Mouse (Mus musculus): ENCODE data around the gene Fbln1. TPM values are rescaled to one million over a fixed set of nuclear protein-coding genes. Genes with fewer than 3 reads are reported as not detected.
A peak's percentile ranks its signal among the peaks of the same experiment; 100 is the strongest.

The Fbln1 gene
- polyA plus RNA-seq, 1 experiment = 32.4 TPM

DNA sequence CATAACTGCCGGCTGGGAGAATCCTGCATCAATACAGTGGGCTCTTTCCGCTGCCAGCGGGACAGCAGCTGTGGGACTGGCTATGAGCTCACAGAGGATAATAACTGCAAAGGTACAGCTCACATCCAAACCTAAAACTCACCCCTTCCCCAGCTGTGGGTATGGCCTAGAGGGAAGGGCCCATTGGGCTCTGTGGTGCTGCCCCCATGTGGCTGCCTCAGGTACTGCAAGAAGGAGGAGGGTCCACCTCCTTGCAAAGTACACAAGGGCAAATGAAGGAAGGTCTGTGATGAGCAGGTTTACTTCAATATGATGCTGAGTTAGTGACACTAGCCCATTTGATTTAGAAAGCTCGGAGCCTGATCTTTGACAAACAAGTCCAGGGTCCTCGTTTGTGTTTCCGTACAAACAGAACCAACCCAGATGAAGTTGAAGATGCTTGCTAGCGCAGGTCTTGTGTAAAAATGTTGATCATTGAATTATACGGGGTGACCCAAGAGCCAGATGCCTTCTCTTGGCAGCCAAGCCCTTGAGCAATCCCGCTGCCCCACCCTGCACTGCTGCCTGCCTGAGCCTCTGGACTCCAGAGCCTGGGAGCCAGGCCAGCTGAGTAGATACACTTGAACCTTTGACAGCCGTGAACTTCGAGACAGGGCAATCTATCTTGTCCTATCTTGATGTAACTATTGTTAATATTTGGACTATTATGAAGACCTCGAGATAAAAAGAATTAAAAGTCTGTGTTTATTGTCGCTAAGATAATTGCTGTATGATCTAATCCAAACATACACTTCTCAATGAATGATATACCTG, 25.9 kb downstream of the Fbln1 start:
- Histone ChIP-seq H3ac (ENCODE audit: control insufficient read depth, insufficient read length, low read depth) (no peak overlapping the region), H3K27me3 (ENCODE audit: control insufficient read depth, insufficient read depth, insufficient read length) (no peaks in the 10 kb centered on the region), H3K79me2 (ENCODE audit: control insufficient read depth, insufficient read depth) (no peaks in the 10 kb centered on the region), H3K4me3 (ENCODE audit: insufficient read depth, poor library complexity, severe bottlenecking) (no peak overlapping the region), H3K36me3 (ENCODE audit: control insufficient read depth, insufficient read depth) (peaks cover 3% of the 10 kb centered on the region), H3K79me3 (ENCODE audit: low read depth) (no peaks in the 10 kb centered on the region)
- TF ChIP-seq CEBPB (IDR thresholded peaks at IDR 0.05; ENCODE audit: low read depth) (peak; percentile 6), CTCF (IDR thresholded peaks at IDR 0.05; ENCODE audit: control insufficient read depth, insufficient read depth, insufficient read length) (peak; percentile 70), FOSL1 (IDR thresholded peaks at IDR 0.05; ENCODE audit: insufficient read depth, low read length, poor library complexity, severe bottlenecking) (no peak)

DNA sequence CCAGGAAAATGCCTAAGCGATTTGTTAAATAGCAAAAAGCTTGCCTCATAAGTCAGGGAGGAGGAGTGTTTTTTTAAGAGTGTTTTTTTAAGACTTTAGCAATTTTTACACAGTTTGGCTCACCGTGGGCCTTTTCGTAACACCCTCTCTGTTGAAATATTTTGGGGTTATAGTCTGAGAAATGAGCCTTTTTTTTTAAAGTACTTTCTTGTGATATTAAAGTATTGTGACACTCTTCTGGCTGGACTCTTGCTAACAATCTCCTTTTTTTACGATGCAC, 26.4 kb downstream of the Fbln1 start:
- Histone ChIP-seq H3K27me3 (ENCODE audit: control insufficient read depth, insufficient read depth, insufficient read length) (no peaks in the 10 kb centered on the region), H3ac (ENCODE audit: control insufficient read depth, insufficient read length, low read depth) (no peak overlapping the region), H3K4me3 (ENCODE audit: insufficient read depth, poor library complexity, severe bottlenecking) (no peak overlapping the region), H3K36me3 (ENCODE audit: control insufficient read depth, insufficient read depth) (peaks cover 3% of the 10 kb centered on the region), H3K79me3 (ENCODE audit: low read depth) (no peaks in the 10 kb centered on the region), H3K79me2 (ENCODE audit: control insufficient read depth, insufficient read depth) (no peaks in the 10 kb centered on the region)
- TF ChIP-seq MAX (IDR thresholded peaks at IDR 0.05) = no peak
- TF ChIP-seq MYOG (IDR thresholded peaks at IDR 0.05; ENCODE audit: control insufficient read depth, extremely low read depth, insufficient read length) = no peak
- TF ChIP-seq CEBPB (IDR thresholded peaks at IDR 0.05; ENCODE audit: low read depth) = no peak
- TF ChIP-seq CTCF (IDR thresholded peaks at IDR 0.05; ENCODE audit: control insufficient read depth, insufficient read depth, insufficient read length) = no peak
- TF ChIP-seq FOSL1 (IDR thresholded peaks at IDR 0.05; ENCODE audit: insufficient read depth, low read length, poor library complexity, severe bottlenecking) = no peak
- TF ChIP-seq MYOD1 (IDR thresholded peaks at IDR 0.05; ENCODE audit: control insufficient read depth, insufficient read length, low read depth) = no peak
- no peak for TF ChIP-seq USF1 (IDR thresholded peaks at IDR 0.05; ENCODE audit: low read depth)

DNA sequence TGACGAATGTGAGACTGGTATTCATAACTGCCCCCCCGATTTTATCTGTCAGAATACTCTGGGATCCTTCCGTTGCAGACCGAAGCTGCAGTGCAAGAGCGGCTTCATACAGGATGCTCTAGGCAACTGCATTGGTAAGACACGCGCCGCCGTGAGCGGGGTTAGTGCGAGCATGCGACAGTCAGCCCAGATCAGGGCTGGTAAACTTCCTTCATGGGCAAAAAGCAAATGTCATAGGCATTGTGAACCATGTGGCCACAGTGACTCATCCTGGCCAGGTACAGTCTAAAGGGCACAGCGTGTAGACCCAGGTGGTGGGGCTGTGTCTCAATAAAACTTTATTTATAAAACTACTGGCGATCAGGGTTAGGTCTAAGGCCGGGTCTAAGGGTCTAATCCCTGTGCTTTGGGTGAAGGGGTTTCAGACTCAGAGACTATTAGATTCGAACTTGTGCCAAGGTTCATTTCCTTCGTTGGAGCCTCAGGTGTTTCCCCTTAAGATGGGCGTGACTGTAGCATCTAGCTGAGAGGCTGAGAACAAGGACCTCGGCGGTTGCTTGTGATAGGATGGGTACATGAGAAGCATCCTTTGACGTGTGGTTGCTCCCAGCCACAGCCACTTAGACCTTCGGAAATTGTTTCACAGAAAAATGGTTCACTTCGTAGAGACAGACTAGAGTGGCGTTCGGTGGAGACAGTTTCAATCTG, 26.9 kb downstream of the Fbln1 start:
- peaks cover 4% of the 10 kb centered on the region for H3K36me3 ChIP-seq (ENCODE audit: control insufficient read depth, insufficient read depth)
- H3ac ChIP-seq (ENCODE audit: control insufficient read depth, insufficient read length, low read depth) = no peak overlapping the region
- no peaks in the 10 kb centered on the region for H3K79me2 ChIP-seq (ENCODE audit: control insufficient read depth, insufficient read depth)
- H3K27me3 ChIP-seq (ENCODE audit: control insufficient read depth, insufficient read depth, insufficient read length) = no peaks in the 10 kb centered on the region
- H3K4me3 ChIP-seq (ENCODE audit: insufficient read depth, poor library complexity, severe bottlenecking) = no peak overlapping the region
- no peaks in the 10 kb centered on the region for H3K79me3 ChIP-seq (ENCODE audit: low read depth)
- TF ChIP-seq CTCF (IDR thresholded peaks at IDR 0.05; ENCODE audit: control insufficient read depth, insufficient read depth, insufficient read length) (no peak), USF1 (IDR thresholded peaks at IDR 0.05; ENCODE audit: low read depth) (no peak), CEBPB (IDR thresholded peaks at IDR 0.05; ENCODE audit: low read depth) (no peak), FOSL1 (IDR thresholded peaks at IDR 0.05; ENCODE audit: insufficient read depth, low read length, poor library complexity, severe bottlenecking) (no peak), MYOD1 (IDR thresholded peaks at IDR 0.05; ENCODE audit: control insufficient read depth, insufficient read length, low read depth) (no peak), MYOG (IDR thresholded peaks at IDR 0.05; ENCODE audit: control insufficient read depth, extremely low read depth, insufficient read length) (no peak), MAX (IDR thresholded peaks at IDR 0.05) (no peak)

DNA sequence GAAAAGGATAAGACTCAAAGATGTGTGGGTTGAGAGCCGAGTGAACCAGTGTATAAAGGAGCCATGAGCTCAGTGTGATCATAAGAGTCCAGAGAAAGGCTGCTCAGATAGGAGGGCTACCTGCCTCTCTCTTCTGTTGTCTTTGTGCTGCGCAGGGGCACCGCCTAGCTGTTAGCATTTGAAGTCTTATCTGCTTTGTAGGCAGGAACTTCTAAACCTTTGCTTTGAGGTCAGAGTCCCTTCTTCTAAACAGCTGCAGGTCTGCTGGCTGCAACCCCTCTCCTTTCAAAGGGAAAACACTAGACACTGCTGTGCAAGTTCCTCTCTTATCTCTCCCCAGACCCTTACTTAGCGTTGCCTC, 27.5 kb downstream of the Fbln1 start:
- H3K79me2 ChIP-seq (ENCODE audit: control insufficient read depth, insufficient read depth) = no peaks in the 10 kb centered on the region
- TF ChIP-seq MAX (IDR thresholded peaks at IDR 0.05) (no peak), MYOD1 (IDR thresholded peaks at IDR 0.05; ENCODE audit: control insufficient read depth, insufficient read length, low read depth) (no peak)
- no peaks in the 10 kb centered on the region for H3K79me3 ChIP-seq (ENCODE audit: low read depth)
- H3K4me3 ChIP-seq (ENCODE audit: insufficient read depth, poor library complexity, severe bottlenecking) = no peak overlapping the region
- H3ac ChIP-seq (ENCODE audit: control insufficient read depth, insufficient read length, low read depth) = no peak overlapping the region
- H3K27me3 ChIP-seq (ENCODE audit: control insufficient read depth, insufficient read depth, insufficient read length) = no peaks in the 10 kb centered on the region
- H3K36me3 ChIP-seq (ENCODE audit: control insufficient read depth, insufficient read depth) = peaks cover 9% of the 10 kb centered on the region

DNA sequence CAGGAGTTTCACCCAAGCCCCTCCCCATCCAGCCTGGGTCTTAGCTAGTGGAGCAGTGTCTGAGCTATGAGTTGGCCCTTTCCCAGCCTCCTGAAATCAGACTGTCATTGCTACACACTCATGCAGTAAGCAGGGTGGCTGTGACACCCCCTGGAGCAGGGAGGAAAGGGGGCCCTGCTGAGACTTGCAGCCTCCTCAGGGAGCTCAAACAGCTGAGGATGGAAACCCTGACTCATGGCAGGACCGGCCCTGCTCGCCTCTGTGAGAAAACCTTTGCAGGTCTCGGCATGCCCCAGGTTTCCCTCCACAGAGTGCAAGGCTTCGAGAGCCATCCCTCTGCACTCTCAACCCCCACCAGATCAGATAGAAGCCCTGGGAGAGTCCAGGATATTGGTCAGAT, 27.9 kb downstream of the Fbln1 start:
- TF ChIP-seq MAX (IDR thresholded peaks at IDR 0.05) = no peak
- TF ChIP-seq CTCF (IDR thresholded peaks at IDR 0.05; ENCODE audit: control insufficient read depth, insufficient read depth, insufficient read length) = no peak
- no peak for TF ChIP-seq FOSL1 (IDR thresholded peaks at IDR 0.05; ENCODE audit: insufficient read depth, low read length, poor library complexity, severe bottlenecking)
- Histone ChIP-seq H3K4me3 (ENCODE audit: insufficient read depth, poor library complexity, severe bottlenecking) (no peak overlapping the region), H3K79me3 (ENCODE audit: low read depth) (no peaks in the 10 kb centered on the region), H3K36me3 (ENCODE audit: control insufficient read depth, insufficient read depth) (peaks cover 9% of the 10 kb centered on the region), H3K79me2 (ENCODE audit: control insufficient read depth, insufficient read depth) (no peaks in the 10 kb centered on the region), H3K27me3 (ENCODE audit: control insufficient read depth, insufficient read depth, insufficient read length) (no peaks in the 10 kb centered on the region), H3ac (ENCODE audit: control insufficient read depth, insufficient read length, low read depth) (no peak overlapping the region)
